Mouse (Mus musculus): Measurements from ENCODE around the gene Pepd. TPM values are rescaled to one million over a fixed set of nuclear protein-coding genes. Genes with fewer than 3 reads are reported as not detected.
A peak's percentile ranks its signal among the peaks of the same experiment; 100 is the strongest.

Pepd gene
- total and polyA plus RNA-seq, 3 experiments, result 29.7 to 48.0 TPM; not detected in 1

DNA sequence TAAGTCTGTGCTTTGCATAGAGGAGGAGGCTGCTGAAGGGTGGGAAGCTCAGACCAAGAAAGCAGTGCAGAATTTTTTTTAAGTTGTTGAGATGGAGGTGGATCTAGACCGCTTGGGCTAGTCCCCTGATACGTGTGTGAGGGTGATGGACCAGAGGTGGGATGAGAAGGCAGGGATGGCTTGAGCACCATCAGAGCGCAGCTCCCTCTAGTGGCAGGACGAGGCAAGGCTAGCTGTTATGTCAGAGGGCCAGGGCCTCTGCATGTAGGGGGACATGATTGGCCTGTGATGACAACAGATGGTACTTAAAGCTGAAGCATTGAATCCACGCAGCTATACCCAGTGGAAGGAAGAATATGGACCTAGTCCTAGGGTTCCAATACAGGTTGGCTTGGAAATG lies 7.6 kb downstream of the Pepd start:
- H3K9me3 ChIP-seq (replicated peaks; ENCODE audit: insufficient read depth, low read length), result no peaks in the 10 kb centered on the region
- TF ChIP-seq BHLHE40 (IDR thresholded peaks at IDR 0.05; ENCODE audit: borderline replicate concordance, low read depth, low read length) (no peak), MYC (IDR thresholded peaks at IDR 0.05; ENCODE audit: low read depth, low read length) (no peak), SMC3 (IDR thresholded peaks at IDR 0.05; ENCODE audit: low read depth, low read length) (0 out of 2 replicates have a peak, but pooled peaks have one; percentile 26), CTCF (IDR thresholded peaks at IDR 0.05 in 2 of 3, conservative IDR thresholded peaks at IDR 0.05 in 1 of 3; ENCODE audit: control insufficient read depth in 1 of 3, insufficient read depth in 1 of 3, low read depth in 2 of 3, low read length in 3 of 3, poor library complexity in 1 of 3, severe bottlenecking in 1 of 3) (peak; percentile 65 to 91 (median 80)), ELF1 (IDR thresholded peaks at IDR 0.05; ENCODE audit: low read depth, low read length) (no peak), SIN3A (IDR thresholded peaks at IDR 0.05; ENCODE audit: low read length) (no peak)
- no peak overlapping the region for H3K27ac ChIP-seq (ENCODE audit: control insufficient read depth, low read depth, low read length)
- DNase-seq (ENCODE audit: low read depth, low spot score), result peak; percentile 59
- no peak overlapping the region for H3K9ac ChIP-seq (ENCODE audit: control insufficient read depth, low read depth, low read length, poor library complexity, severe bottlenecking)
- no peaks in the 10 kb centered on the region for H3K79me2 ChIP-seq (ENCODE audit: control insufficient read depth, insufficient read depth, low read length, poor library complexity)
- H3K4me3 ChIP-seq (ENCODE audit: control insufficient read depth in 1 of 2, insufficient read depth in 1 of 2, low read depth in 2 of 2, low read length in 2 of 2), result no peak overlapping the region
- peaks cover 0 to 12% of the 10 kb centered on the region in 2 experiments; a peak in 3 of 4 replicates for H3K4me1 ChIP-seq (ENCODE audit: control insufficient read depth in 1 of 2, insufficient read depth in 2 of 2, low read length in 2 of 2)
- H3K27me3 ChIP-seq (ENCODE audit: control insufficient read depth in 1 of 2, insufficient read depth in 2 of 2, low read length in 2 of 2), result no peaks in the 10 kb centered on the region
- H3K36me3 ChIP-seq (ENCODE audit: control insufficient read depth in 1 of 2, insufficient read depth in 2 of 2, low read length in 2 of 2), result peaks cover 0 to 2% of the 10 kb centered on the region in 2 experiments; a peak in 2 of 4 replicates

DNA sequence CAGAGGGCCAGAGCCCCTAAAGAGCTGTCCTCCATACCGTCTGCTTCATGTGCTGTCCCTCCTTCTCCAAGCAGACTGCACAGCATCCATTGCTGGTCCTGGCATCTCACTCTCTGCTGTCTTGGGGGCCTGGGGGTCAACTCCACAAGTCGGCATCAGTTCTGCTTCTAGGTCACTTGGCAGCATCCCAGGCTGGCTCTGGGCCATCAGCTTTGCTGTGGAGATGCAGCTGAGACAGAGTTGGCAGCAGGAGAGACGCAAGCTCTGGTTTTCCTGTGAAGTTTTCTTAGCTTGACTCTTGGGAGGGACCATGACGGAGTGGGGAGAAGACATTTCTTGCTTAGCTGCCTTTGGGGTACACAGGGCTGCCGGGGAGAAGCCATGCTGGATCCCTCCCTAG lies 13.0 kb downstream of the Pepd start:
- no peak overlapping the region for H3K4me3 ChIP-seq (ENCODE audit: control insufficient read depth in 1 of 2, insufficient read depth in 1 of 2, low read depth in 2 of 2, low read length in 2 of 2)
- H3K27me3 ChIP-seq (ENCODE audit: control insufficient read depth in 1 of 2, insufficient read depth in 2 of 2, low read length in 2 of 2), result no peaks in the 10 kb centered on the region
- no peak overlapping the region for H3K27ac ChIP-seq (ENCODE audit: control insufficient read depth, low read depth, low read length)
- TF ChIP-seq MYB (IDR thresholded peaks at IDR 0.05; ENCODE audit: low read depth, low read length) (no peak), POLR2AphosphoS5 (IDR thresholded peaks at IDR 0.05; ENCODE audit: borderline replicate concordance, low read depth, low read length) (no peak), CHD1 (IDR thresholded peaks at IDR 0.05; ENCODE audit: low read depth, low read length) (no peak), TBP (IDR thresholded peaks at IDR 0.05; ENCODE audit: low read depth, low read length) (no peak), EP300 (IDR thresholded peaks at IDR 0.05; ENCODE audit: low read depth in 1 of 2, low read length in 2 of 2) (no peak), USF2 (IDR thresholded peaks at IDR 0.05; ENCODE audit: borderline replicate concordance in 1 of 2, insufficient read depth in 1 of 2, low read depth in 1 of 2, low read length in 2 of 2) (no peak), NELFE (IDR thresholded peaks at IDR 0.05; ENCODE audit: low read depth, low read length) (no peak), GATA1 (IDR thresholded peaks at IDR 0.05; ENCODE audit: low read depth, low read length) (no peak), ETS1 (IDR thresholded peaks at IDR 0.05; ENCODE audit: low read depth, low read length) (no peak), MXI1 (IDR thresholded peaks at IDR 0.05; ENCODE audit: low read depth, low read length) (no peak), KAT2A (conservative IDR thresholded peaks at IDR 0.05; ENCODE audit: low read depth, low read length) (no peak), USF1 (IDR thresholded peaks at IDR 0.05; ENCODE audit: low read depth, low read length) (no peak), ELF1 (IDR thresholded peaks at IDR 0.05; ENCODE audit: low read depth, low read length) (no peak), MAX (IDR thresholded peaks at IDR 0.05; ENCODE audit: low read length) (no peak), POLR2AphosphoS2 (IDR thresholded peaks at IDR 0.05; ENCODE audit: low read length) (no peak), ZC3H11A (IDR thresholded peaks at IDR 0.05; ENCODE audit: low read depth, low read length) (no peak), TCF12 (IDR thresholded peaks at IDR 0.05; ENCODE audit: low read depth, low read length) (no peak), SIN3A (IDR thresholded peaks at IDR 0.05; ENCODE audit: low read length) (no peak)
- H3K36me3 ChIP-seq (ENCODE audit: control insufficient read depth in 1 of 2, insufficient read depth in 2 of 2, low read length in 2 of 2), result no peaks in the 10 kb centered on the region
- H3K4me1 ChIP-seq (ENCODE audit: control insufficient read depth in 1 of 2, insufficient read depth in 2 of 2, low read length in 2 of 2), result no peaks in the 10 kb centered on the region
- no peaks in the 10 kb centered on the region for H3K9me3 ChIP-seq (replicated peaks; ENCODE audit: insufficient read depth, low read length)
- H3K9ac ChIP-seq (ENCODE audit: control insufficient read depth, low read depth, low read length, poor library complexity, severe bottlenecking), result no peak overlapping the region
- H3K79me2 ChIP-seq (ENCODE audit: control insufficient read depth, insufficient read depth, low read length, poor library complexity), result no peaks in the 10 kb centered on the region
- DNase-seq (ENCODE audit: low read depth, low spot score), result no peak

Measured in MEL (cell line).